Mouse (Mus musculus): ENCODE measurements around the gene Sirt6. TPM values are rescaled to one million over a fixed set of nuclear protein-coding genes. Genes with fewer than 3 reads are reported as not detected.
A peak's percentile ranks its signal among the peaks of the same experiment; 100 is the strongest.

Gene Sirt6
- polyA plus RNA-seq, 1 experiment from 2014 or later = 6.1 TPM

GRCm38 (mm10) chr10:81627836-81628220, 231 bp upstream of the Sirt6 start:
- Histone ChIP-seq H3K4me3 (ENCODE audit: low read depth, low read length) (peak overlapping the region; percentile 80), H3K36me3 (replicated peaks; ENCODE audit: insufficient read depth, low read length) (0 out of 2 replicates have a peak, but pooled peaks cover 5% of the 10 kb centered on the region)
- no peak for DNase-seq

DNA sequence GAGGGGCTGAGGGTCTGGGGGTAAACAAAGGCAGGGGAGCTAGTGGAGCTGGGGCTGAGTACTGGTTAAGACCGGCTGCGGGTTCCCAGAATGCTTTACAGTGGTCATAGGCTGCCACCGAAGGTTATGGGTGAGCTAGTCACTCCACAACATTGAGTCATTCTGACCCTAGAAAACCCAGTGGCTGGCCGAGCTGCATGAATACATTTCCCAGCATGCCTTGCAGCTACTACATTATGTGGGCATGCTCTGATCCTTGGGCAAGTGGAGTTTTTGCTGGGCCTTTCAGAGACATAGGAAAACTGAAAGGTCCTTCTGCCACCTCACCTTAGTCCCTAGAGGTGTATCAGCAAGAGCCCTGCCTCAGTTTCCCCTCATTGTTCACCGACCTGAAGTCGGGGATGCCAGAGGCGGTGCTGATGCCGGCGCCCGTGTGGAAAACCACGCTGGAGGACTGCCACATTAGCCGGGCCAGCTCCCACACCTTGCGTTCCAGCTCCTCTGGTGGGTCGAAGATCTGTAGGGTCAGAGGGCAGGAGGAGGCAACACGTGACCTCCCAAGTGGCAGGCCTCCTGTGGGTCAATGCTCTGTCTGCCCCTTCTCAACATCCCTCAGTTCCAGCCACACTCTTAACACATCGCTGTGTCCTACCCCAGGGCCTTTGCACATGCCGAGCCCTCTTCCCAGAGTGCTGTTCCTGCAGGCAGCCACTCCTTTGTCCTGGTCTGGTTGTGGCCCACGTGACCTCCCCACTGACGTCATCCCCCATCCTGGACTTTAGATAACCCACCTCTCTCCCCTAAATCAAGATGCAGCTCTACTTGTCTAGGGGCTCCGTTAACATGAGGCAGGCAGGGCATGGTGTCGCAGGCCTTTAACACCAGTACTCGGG, 1.2 kb downstream of the Sirt6 start:
- peaks cover 10% of the 10 kb centered on the region; the same call in 1 of the 2 replicates for H3K36me3 ChIP-seq (replicated peaks; ENCODE audit: insufficient read depth, low read length)
- no peaks in the 10 kb centered on the region for H3K27me3 ChIP-seq (ENCODE audit: insufficient read depth, low read length)
- WGBS (ENCODE audit: insufficient replicate concordance) = 82% methylated on average over 22 of the region's 22 CpGs
- H3K4me2 ChIP-seq (ENCODE audit: low read depth, low read length) = peak overlapping the region; percentile 93
- peak overlapping the region; percentile 91 for H3K27ac ChIP-seq (ENCODE audit: low read depth)
- H3K4me3 ChIP-seq (ENCODE audit: low read depth, low read length) = peak overlapping the region; percentile 80
- peaks cover 17% of the 10 kb centered on the region for H3K4me1 ChIP-seq (ENCODE audit: insufficient read depth)
- H3K9ac ChIP-seq (replicated peaks) = peak overlapping the region; percentile 73
- no peaks in the 10 kb centered on the region for H3K9me3 ChIP-seq (ENCODE audit: low read length)
- TF ChIP-seq CTCF (IDR thresholded peaks at IDR 0.05; ENCODE audit: low read depth) (no peak), EP300 (IDR thresholded peaks at IDR 0.05; ENCODE audit: low read depth) (no peak)
- ATAC-seq = no peak
- DNase-seq = no peak

More at GRCm38 (mm10) chr10:81627836-81628220, 231 bp upstream of the Sirt6 start:
- Histone ChIP-seq H3K9me3 (ENCODE audit: low read length) (no peaks in the 10 kb centered on the region), H3K4me2 (ENCODE audit: low read depth, low read length) (peak overlapping the region; percentile 93), H3K27ac (ENCODE audit: low read depth) (peak overlapping the region; percentile 91), H3K27me3 (ENCODE audit: insufficient read depth, low read length) (no peaks in the 10 kb centered on the region), H3K9ac (replicated peaks) (peak overlapping the region; percentile 73), H3K4me1 (ENCODE audit: insufficient read depth) (peaks cover 17% of the 10 kb centered on the region)
- WGBS (ENCODE audit: insufficient replicate concordance) = 41% methylated on average over 7 of the region's 7 CpGs
- ATAC-seq = peak; percentile 35
- TF ChIP-seq EP300 (IDR thresholded peaks at IDR 0.05; ENCODE audit: low read depth) (no peak), CTCF (IDR thresholded peaks at IDR 0.05; ENCODE audit: low read depth) (no peak)

- Histone ChIP-seq H3K27ac (ENCODE audit: low read depth) (no peak overlapping the region), H3K36me3 (replicated peaks; ENCODE audit: insufficient read depth, low read length) (peaks cover 10% of the 10 kb centered on the region; the same call in 1 of the 2 replicates), H3K27me3 (ENCODE audit: insufficient read depth, low read length) (no peaks in the 10 kb centered on the region), H3K4me1 (ENCODE audit: insufficient read depth) (peaks cover 16% of the 10 kb centered on the region), H3K4me3 (ENCODE audit: low read depth, low read length) (no peak overlapping the region), H3K4me2 (ENCODE audit: low read depth, low read length) (no peak overlapping the region), H3K9me3 (ENCODE audit: low read length) (no peaks in the 10 kb centered on the region), H3K9ac (replicated peaks) (no peak overlapping the region)
- no peak for DNase-seq
- WGBS (ENCODE audit: insufficient replicate concordance) = 59% methylated on average over 8 of the region's 8 CpGs
- no peak for TF ChIP-seq CTCF (IDR thresholded peaks at IDR 0.05; ENCODE audit: low read depth)
- TF ChIP-seq EP300 (IDR thresholded peaks at IDR 0.05; ENCODE audit: low read depth) = no peak
- ATAC-seq = no peak
Measured at GRCm38 (mm10) chr10:81623441-81623840, 4.2 kb downstream of the Sirt6 start.

- Histone ChIP-seq H3K9ac (replicated peaks) (no peak overlapping the region), H3K4me2 (ENCODE audit: low read depth, low read length) (no peak overlapping the region), H3K9me3 (ENCODE audit: low read length) (no peaks in the 10 kb centered on the region), H3K27ac (ENCODE audit: low read depth) (no peak overlapping the region), H3K27me3 (ENCODE audit: insufficient read depth, low read length) (no peaks in the 10 kb centered on the region), H3K4me1 (ENCODE audit: insufficient read depth) (no peaks in the 10 kb centered on the region), H3K36me3 (replicated peaks; ENCODE audit: insufficient read depth, low read length) (peaks cover 10% of the 10 kb centered on the region; the same call in 1 of the 2 replicates), H3K4me3 (ENCODE audit: low read depth, low read length) (no peak overlapping the region)
- no peak for DNase-seq
- WGBS (ENCODE audit: insufficient replicate concordance) = 55% methylated on average over 9 of the region's 9 CpGs
- TF ChIP-seq CTCF (IDR thresholded peaks at IDR 0.05; ENCODE audit: low read depth) (no peak), EP300 (IDR thresholded peaks at IDR 0.05; ENCODE audit: low read depth) (no peak)
- ATAC-seq = no peak
Measured at GRCm38 (mm10) chr10:81620786-81621185, 6.8 kb downstream of the Sirt6 start.

DNA sequence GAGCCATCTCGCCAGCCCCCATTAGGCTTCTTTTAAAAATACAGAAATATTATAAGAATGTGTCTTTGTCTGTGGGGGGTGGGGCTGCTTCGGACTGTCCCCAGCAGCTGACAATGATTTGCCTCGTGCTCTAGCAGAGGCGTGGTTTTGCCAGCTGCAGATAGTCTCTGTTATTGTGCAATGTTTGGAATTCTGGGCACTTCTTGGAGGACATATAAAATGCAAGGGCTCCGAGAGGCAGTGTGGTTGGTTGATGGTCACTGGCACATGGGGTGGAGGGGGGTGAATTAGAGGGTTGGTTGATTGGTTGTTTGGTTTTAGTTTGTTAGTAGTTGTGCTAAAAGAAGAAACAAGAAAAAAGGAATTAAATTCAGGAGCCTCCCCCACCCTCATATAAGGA, 7.6 kb downstream of the Sirt6 start:
- DNase-seq (no peak), ATAC-seq (no peak)
- 61% methylated on average over 5 of the region's 5 CpGs for whole genome bisulfite sequencing (ENCODE audit: insufficient replicate concordance)
- H3K27ac ChIP-seq (ENCODE audit: low read depth) = no peak overlapping the region
- no peak overlapping the region for H3K4me2 ChIP-seq (ENCODE audit: low read depth, low read length)
- H3K9me3 ChIP-seq (ENCODE audit: low read length) = no peaks in the 10 kb centered on the region
- no peak overlapping the region for H3K9ac ChIP-seq (replicated peaks)
- peaks cover 10% of the 10 kb centered on the region; the same call in 1 of the 2 replicates for H3K36me3 ChIP-seq (replicated peaks; ENCODE audit: insufficient read depth, low read length)
- no peaks in the 10 kb centered on the region for H3K4me1 ChIP-seq (ENCODE audit: insufficient read depth)
- H3K27me3 ChIP-seq (ENCODE audit: insufficient read depth, low read length) = no peaks in the 10 kb centered on the region
- no peak for TF ChIP-seq CTCF (IDR thresholded peaks at IDR 0.05; ENCODE audit: low read depth)
- no peak for TF ChIP-seq EP300 (IDR thresholded peaks at IDR 0.05; ENCODE audit: low read depth)
- H3K4me3 ChIP-seq (ENCODE audit: low read depth, low read length) = no peak overlapping the region

DNA sequence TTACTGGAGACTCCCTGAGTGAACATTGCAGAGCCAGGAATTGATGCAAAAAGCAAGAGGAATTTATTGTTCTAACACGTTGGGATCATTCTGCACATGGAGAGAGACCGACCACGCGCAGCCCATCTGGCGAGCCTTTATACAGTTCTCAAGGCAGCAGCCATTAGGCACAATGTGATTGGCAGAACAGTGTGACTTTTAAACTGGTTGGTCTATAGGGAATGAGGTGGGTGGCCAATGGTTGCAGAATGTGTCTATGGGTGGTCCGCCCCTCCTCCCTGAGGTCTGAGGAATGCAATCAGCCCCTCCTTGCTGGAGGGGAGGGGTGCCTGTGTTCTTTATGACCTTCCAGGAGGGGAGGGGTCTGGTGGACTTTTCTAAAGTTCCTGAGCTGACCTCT, 12.1 kb downstream of the Sirt6 start:
- WGBS (ENCODE audit: insufficient replicate concordance) = 79% methylated on average over 6 of the region's 6 CpGs
- H3K27ac ChIP-seq (ENCODE audit: low read depth) = no peak overlapping the region
- DNase-seq = no peak
- ATAC-seq = no peak
- no peak for TF ChIP-seq EP300 (IDR thresholded peaks at IDR 0.05; ENCODE audit: low read depth)
- TF ChIP-seq CTCF (IDR thresholded peaks at IDR 0.05; ENCODE audit: low read depth) = no peak
- H3K9me3 ChIP-seq (ENCODE audit: low read length) = no peaks in the 10 kb centered on the region
- no peaks in the 10 kb centered on the region for H3K36me3 ChIP-seq (replicated peaks; ENCODE audit: insufficient read depth, low read length)
- H3K9ac ChIP-seq (replicated peaks) = no peak overlapping the region
- H3K4me1 ChIP-seq (ENCODE audit: insufficient read depth) = no peaks in the 10 kb centered on the region
- H3K4me3 ChIP-seq (ENCODE audit: low read depth, low read length) = no peak overlapping the region
- H3K4me2 ChIP-seq (ENCODE audit: low read depth, low read length) = no peak overlapping the region
- no peaks in the 10 kb centered on the region for H3K27me3 ChIP-seq (ENCODE audit: insufficient read depth, low read length)
